Mouse (Mus musculus): Measurements from ENCODE around the gene Tfap2e.

The Tfap2e gene

DNA sequence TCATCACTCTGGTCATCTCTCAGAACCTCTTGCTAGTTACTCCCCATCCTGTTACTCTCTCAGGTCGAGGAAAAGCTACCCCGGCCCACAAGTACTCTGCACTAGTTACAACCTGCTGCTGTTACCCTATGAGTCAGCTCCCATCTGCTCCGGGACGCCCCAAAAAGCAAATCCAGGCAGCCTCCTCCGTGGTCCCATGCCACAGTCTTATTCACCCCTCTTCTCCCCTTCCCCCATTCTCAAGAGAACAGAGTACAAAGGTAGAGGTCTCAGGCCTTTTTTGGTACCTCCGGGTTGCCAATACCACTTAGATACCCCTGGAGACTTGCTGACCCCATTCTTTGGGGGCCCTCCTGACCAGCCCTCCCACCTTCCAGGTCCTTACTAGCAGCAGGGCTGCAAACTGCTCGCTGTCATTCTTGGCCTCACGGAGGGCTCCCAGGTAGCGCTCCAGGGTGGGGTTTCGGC is 15.6 kb upstream of the Tfap2e start:
- no peak for DNase-seq

DNA sequence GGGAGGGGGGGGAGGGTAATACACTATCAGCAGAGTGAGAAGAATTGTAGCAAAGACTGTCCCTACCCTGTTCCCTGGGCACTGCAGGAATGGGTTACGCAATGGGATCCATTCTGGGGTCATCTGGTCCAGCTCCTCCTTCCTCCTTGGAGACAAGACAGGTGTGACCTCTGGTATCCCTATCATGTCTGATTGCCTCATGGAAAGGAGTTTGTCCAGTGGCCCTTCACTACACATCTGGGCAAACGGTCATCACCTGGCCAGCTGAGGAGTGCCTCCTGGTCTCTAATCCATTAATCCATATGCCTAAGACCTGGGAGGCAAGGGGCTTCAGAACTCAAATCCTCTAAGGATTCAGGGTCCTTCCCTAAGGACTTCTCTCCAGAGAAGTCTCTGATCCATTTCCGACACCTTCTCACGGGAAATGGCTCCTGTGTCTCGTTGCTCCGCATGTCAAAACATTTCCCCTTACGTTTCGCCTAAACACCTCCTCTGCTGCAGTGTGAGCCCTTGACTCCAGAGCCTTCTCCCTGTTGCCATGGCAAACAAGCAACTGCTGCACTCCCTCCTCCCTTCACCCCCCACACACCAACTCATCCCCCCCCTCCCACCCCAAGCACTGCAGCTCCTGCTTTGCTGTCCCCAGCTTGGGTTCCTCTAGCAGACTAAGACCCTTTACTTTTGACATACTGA is 15.0 kb upstream of the Tfap2e start:
- peak; percentile 81 for DNase-seq

DNA sequence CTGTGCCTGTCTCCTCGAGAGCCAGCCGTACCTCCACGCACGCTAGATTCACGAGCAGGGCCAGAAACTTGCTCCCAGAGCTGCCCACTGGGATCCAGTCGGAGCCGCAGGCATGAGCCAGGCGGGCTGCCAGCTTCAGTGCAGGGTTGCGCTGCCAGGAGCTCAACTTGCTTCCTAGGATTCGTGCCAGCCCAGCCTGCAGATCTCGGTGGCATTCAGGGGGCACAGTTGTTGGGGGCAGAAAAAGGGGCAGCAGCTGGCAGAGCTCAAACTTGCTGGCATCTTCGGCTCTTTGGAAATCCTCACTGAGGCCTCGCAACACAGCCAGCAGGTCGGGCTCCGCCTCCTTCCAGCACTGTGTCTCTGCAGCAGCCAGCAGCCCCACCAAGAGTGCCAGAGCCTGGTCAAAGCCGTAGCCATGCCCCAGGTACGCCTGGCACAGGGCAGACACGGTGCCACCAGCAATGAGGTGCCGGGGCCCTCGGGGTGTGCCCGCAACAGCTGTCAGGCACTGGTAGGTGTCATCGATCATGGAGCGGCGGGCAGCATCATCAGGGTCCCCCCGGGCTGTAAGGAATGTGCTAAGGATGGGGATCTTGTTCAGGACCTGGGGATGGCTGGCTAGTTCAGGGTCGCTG is 14.1 kb upstream of the Tfap2e start:
- DNase-seq = peak; percentile 95

DNA sequence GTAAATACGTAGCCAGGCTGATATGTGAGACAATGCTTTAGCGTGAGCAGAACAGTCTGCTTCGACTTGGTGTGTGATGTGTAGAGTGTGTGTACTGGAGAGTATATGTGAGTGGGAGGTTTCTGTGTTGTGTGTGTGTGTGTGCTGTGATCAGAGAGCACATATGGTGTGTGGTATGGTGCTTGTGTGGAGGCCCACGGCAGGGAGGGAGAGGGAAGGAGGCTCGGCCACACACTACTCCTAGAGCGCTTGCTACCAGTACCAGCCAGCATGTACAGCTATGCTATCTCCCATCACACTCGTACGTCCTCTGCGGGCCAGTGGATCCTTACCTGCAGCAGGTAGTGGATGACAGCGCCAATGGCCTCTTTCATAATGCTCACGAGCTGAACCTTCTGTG is 13.5 kb upstream of the Tfap2e start:
- DNase-seq = no peak

DNA sequence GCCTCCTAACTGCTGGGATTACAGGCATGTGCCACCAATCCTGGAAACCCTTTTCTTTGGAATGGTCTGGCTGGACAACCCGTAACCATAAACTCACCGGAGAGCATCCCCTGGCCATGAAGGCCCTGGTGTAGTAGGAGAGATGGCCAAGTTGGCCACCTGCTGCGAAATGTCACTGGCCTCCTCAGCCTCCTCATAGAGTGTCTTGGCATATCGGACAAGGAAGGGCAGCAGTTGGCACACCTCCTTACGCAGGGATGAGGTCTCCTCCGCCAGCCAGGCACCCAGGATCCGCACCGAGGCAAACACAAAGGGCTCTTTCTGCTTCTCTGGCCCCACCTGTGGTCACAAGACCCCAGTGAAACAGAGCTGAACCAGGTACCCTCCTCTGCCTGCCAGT is 12.3 kb upstream of the Tfap2e start:
- peak; percentile 88 for DNase-seq

DNA sequence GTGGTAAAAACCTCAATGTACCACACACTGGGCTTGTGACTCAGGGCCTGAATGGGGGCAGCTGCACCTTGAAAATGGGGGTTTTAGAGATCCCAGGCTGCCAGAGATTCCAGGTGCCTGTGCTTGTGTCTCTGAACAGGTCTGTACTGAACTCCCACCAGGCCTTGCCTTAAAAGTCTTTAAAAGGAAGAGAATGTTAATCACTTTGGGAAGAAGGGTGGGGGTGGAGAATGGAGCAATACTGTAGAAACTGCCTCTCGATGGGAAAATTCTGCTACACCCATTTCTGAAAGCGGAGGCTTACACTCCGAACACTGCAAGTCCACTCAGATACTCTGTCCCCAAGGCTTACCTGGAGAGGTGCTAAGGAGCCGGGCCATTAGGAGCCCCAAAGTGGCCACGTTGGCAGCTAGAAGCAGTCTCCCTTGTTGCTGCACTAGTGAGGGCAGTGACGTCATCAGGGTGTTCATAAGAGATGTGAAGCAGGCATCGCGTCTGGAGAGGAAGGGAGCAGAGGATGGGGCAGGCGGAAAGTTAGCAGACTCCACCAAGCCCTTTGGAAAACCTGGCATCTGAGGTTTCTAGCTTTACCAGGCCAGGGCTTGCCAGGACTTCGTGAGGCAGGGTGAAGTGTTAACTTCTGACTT is 10.3 kb upstream of the Tfap2e start:
- no peak for DNase-seq

DNA sequence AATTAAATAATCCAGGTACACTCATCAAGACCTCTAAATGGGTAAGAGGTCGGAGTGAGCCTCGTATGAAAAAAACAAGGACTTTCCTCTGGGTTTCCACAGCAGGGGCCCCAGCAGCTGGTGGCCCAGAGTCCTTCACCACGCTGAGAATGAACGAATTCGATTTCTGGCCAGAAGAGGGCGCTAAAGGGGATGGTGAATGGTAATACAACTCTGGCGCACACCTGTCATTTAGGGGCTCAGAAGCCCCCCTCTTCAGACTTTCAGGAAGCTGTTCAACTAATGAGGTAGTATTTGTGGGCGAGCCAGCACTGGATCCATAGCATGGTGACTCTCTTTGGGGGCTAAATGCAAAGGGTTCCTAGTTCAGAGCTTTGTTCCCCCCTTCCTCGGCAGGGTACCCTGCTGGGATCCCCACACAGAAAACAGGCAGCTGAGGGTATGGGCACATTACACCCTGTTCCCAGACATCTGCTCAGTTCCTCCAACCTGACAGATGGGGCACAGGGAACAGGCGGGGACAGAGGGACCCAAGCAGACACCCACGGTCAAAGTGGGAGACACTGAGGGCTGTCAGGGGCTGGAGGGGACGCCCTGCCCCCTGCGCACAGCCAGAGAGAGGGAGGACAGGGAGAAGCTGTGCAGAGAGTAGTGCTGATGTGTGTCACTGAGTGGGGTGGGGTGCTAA is 9.6 kb upstream of the Tfap2e start:
- DNase-seq = peak; percentile 92

DNA sequence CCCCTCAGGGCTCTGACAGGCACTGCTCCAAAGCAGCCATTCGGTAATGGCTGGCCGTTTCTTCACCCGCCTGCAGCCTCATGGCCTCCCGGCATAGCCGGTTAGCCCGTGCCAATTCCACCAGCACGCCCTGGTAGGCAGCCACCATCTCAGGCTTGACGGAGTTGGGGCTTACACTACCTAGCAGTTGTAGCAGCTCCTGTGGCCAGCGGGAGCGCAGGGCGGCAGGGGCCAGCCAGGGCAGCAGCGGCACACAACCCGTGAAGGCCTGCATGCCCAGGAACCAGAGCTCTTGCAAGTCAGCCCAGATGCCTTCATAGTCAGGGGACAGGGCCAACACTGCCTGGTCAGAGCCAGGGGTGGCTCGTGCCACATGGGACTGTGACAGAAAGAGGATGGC is 8.8 kb upstream of the Tfap2e start:
- DNase-seq = peak; percentile 87

DNA sequence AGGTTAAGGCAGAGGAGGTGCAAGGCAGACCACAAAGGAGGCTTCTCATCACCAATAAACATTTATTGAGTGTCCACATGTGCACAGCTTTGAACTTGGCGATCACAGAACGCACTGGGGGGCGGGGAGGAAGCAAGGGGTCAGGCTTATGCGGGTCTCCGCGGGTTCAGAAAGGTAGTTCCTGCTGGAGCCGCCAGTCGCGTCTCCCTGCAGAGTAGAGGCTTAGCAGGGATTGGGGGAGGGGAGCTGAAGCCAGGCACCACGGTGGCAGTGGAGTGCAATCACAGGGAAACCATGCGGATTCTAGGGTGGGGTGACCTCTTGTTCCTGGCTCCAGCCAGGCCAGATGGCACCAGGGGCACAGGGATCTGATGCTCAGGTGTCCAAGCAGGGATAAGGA is 7.7 kb upstream of the Tfap2e start:
- no peak for DNase-seq

DNA sequence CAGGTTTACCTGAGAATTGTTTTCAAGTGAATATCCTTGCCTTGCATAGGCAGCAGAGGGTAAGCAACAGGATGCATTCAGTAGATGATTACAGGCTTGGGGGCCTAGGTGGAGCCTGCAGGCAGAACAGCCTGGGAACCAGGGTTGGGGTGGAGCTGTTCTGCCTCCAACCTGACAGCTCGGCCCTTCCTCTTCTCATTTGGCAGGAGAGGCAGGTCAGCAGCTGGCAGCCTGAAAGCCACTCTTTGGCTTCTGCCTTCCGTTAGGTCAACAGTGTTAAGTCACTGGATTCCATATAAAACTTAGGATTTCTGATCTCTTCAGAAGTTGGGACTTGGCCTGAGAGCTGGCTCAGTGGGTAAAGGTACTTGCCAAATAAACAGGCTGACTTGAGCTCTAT is 6.9 kb upstream of the Tfap2e start:
- peak; percentile 90 for DNase-seq

DNA sequence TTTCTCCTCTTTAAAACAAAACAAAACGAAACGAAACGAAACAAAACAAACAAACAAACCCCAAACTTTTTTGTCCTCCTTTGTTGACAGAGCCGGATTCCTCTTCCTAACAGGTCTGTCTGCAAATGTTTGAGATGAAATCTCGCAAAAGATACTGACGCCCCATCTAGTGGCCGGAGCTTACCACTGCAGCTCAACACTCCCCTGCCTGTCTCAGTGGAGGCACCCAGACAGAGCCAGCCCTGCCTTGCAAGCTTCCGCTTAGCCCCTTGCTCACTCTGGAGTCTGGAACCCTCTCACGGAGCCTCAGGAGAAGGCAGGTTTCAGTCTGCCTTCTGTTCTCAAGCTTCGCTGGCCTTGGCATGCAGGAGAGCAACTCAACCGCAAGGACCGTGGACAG is 5.4 kb upstream of the Tfap2e start:
- DNase-seq = peak; percentile 94

DNA sequence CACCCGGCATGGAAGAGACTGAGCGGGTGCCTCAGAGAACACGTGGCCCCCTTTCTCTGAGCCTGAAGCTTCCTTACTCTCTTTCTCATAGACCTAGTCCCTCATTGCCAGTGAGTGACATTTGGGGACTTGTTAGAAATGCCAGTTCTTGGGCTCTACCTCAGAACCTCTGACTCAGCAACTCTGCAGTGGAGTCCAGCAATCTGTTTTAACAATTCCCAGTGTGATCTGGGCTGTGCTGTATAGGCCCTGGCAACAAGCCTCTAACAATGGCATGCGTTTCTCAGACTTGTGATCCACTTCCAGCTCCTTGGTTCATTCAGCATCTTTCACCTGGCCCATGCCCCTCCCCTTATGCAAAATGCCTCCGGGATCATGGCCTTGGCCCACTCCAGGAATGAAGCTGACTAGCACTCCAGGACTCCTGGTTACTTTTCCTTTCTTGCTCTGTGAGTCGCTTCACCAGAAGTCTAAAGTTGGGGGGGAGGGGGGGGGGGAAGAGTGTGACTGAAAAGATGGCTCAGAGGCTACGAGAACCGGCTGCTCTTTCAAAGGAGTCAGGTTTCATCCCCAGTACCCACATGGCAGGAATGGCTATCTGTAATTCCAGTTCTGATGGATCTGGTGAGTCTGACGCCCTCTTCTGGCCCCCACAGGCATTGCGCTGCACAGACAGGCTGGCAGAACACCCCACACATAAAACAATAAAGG is 4.1 kb upstream of the Tfap2e start:
- no peak for DNase-seq

DNA sequence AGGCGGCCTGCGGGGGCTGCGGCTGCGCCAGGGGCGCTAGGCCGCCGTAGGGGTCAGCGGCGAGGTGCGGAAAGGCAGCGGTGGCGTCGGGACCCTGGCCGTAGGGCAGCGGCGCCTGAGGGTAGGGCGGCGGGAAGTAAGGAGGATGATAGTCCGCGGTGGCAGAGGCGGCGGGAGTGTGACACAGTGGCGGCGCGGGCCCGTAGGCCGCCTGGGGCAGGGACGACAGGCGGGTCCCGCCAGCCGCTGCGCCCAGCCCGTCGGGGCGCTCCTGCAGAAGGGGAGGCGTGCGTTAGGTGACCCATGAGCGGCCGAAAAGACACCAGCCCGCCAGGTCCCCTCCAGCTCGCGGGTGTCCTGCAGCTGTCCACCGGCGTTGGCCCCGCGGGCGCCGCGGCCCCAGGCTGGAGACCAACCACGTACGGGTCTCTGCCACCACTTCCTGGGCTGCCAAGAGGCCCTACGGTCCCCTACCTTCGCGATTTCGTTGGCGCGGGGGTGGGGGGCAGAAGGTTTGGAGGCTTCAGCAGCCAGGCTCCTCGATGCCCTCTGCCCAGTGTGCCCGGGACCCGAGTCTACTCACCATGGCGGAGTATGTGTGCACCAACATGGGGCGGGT is 549 bp downstream of the Tfap2e start:
- DNase-seq = no peak

DNA sequence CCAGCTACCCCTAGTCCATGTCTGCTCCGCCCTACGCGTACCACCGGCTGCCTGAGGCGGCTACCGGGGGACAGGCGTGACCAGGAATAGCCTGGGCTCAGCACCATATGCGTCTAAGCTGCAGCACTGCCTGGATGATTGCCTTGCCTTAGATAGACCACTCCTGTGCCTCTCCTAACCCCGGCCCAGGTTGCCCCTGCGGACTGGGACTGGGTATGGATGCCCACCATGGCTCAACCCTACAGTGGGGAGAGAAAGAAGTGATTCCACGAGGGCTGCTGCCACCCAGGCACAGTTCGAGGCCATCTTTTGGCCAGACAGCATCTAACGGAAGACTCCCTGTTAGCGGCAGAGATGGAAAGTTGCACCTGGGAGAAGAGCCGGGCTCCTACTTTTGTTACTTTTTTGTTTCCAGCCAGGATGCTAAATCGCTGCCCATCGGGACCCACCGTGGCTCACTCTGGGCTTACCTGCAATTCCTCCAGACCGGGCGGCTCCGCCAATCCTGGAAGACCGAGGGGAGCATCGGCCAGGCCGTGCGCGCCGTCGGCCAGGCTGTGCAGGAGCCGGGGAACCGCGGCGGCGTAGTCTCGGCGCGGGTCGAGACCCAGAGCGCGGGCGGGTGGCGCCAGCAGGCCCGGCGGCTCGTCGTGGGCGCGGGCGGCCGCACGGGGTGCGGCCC is 1.2 kb downstream of the Tfap2e start:
- DNase-seq = no peak

DNA sequence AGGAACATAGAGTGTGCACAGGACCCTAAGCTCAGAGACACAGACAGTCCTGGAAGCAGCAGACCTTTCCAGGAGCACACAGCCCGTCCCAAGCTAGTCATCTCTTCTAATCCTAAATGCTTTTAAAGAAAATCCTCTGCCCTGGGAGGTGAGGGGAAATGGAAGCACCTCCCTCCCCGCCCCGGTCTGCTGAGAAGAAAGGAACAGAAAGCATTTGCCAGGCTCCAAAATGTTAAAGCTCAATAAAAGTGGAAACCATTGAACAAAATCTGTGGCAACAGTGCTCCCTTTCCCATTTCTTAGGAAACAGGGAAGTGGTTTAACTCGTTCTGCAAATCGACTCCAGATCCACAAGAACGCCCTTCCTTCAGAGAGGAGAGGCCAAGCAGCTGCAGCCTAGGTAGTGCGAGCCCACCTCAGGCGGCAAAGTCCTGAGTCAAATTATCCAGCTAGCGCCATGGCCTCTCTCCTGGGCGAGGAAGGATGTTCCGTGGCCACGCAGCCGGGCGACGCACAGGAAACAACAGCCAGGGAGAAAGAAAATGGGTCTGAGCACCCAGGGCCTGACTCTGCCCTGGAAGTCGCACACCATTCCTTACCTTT is 1.9 kb downstream of the Tfap2e start:
- no peak for DNase-seq

DNA sequence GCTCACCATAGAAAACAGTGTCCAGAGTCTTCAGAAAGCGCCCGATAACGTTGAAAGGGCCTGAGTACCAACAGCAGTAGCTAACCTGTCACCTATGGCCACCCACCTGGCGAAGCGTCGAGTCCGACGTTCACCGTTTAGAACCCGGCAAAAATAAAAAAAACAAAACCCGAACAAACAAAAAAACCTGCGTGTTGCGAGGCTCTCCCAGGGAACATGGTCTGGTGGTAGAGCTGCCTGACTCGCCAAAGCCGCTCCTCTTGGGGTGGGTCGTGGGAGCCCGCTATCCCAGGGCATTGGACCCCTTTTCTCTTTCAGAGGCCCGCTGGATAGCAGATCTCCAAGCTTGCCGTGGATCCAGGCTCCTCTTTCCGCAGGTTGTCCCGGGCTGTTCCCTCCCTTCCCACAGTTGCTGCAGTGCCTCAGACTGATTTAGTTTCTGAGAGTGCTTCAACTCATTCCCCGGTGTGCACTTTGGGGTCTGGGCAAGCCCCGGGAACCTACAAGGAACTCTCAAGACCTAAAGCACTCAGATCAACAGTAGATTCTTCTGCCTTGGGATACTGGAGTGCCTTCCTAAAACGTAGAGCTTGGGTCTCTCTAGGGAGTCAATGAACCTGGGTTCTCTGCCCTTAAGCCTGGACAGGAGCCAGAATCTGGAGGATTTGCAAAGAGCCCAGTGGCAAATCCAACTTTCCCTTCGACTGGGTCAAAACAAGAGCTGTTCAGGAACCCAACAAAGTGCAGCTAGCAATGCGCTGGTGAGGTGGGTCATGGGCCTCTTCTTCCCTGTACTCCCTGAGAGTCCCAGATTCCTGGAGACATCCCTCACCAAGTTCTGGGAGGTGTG is 3.3 kb downstream of the Tfap2e start:
- no peak for DNase-seq

DNA sequence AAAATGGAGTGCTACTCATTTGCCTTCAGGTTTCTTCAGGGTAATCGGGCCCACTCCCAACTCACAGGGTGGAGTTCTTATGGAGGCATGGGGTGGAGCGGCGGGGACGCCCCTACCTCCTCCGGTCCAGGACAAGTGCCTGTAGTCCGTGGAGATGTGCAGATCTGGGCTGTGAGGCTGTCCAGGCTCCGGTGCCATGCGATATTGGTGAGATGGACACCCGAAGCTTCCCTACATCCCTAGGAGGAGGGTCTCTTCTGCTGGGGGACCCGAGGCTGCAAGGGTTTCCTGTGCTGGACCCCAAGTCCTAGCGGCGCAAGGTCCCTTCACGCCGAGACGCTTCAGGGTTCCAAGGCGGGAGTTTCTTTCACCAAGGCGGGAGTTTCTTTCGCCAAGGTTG is 3.9 kb downstream of the Tfap2e start:
- no peak for DNase-seq

DNA sequence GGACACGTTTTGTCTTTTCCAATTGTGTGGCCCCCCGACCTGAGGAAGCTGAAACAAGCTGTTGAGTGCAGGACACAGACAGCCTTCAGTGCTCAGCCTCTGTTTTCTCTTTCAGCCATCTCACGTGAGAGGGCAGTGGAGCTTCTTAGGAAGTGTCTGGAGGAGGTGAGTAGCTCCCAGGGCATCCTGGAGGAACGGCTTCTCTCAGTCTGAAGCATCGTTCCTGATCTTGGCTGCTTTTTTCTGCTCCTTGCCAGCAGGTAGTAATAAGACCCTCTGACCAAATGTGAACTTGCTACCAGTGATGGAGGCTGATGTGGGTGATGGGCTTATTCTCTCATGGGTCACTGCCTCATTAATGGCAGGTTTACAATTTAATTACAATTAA is 28.6 kb downstream of the Tfap2e start:
- DNase-seq = peak; percentile 55

DNA sequence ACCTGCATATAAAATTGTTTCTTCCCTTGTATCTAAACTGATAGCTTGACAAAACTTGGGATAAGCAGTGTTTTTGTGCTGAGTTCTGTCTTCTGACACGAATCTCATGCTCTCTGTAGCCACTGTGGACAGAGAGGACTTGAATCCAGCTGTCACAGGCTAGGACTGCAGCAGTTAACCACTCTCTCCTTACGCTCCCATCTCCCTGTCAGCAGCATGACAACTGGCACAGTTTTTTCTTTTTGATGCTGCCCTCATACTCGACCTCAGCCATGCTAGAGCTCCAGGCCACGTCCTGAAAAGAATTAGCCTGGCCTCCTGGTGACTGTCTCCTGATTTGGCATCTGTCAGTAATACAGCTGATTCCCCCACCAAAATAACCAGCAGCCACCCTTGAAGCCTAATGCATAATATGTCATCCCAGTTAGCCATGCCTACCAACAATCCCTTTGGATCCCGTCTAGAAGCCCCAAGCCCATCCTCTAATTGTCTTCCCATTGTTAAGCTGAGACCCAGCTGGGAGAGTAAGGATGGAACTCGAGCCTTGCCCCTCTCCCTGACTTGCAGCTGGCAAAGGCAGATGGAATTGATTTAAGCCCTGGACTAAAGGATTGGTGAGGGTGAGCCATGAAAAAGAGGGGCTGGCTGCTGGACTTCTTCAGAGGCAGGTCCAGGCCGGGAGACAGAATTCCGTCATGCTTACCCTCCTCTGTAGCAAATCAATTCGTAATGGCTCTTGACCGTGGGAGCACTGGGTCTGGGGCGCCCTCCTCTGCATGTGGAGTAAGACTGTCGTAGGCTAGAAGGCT is 29.2 kb downstream of the Tfap2e start:
- DNase-seq = peak; percentile 85

DNA sequence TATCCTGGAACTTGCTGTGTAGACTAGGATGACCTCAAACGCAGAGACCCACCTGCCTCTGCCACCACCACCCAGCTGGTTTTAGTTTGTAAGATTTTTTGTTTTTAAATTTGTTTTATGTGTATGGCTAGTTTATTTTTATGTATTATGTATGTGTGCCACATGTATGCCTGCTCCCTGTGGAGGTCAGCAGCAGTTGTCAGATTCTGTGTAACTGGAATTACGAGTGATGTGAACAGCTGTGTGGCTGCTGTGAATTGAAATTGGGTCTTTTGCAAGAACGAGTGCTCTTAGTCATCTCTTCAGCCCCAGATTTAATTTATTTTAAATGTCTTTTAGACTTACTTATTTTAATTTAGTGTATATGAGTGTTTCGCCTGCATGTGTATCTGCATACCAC is 39.1 kb downstream of the Tfap2e start:
- peak; percentile 70 for DNase-seq
